Mouse (Mus musculus) midbrain, embryonic 10.5 days (tissue): ENCODE measurements around the gene Il11ra1. TPM values are rescaled to one million over a fixed set of nuclear protein-coding genes. Genes with fewer than 3 reads are reported as not detected.
"Not testable (repeated sequence)": the region's sequence is repeated elsewhere in the genome, so short reads cannot be mapped to it uniquely, and the experiment has no call there.

ENCODE experiments used
- DNase-seq: peaks from one replicate; pipeline ENCODE4 v3.0.0-alpha.2; 2017; ENCODE audit warnings: low spot score
- H3K27ac ChIP-seq: fragments of 300-500 bp; sonication (generic); replicated peaks from 2 replicates; pipeline ENCODE4 v1.5.1; 2016; ENCODE audit warnings: mild to moderate bottlenecking
- H3K27me3 ChIP-seq: fragments of 300-500 bp; sonication (generic); 2 replicates; pipeline ENCODE4 v1.6.1; 2016; ENCODE audit warnings: low read depth, mild to moderate bottlenecking; ENCODE audit not compliant: poor library complexity, severe bottlenecking
- H3K36me3 ChIP-seq: fragments of 300-500 bp; sonication (generic); 2 replicates; pipeline ENCODE4 v1.6.1; 2016; ENCODE audit warnings: mild to moderate bottlenecking, moderate library complexity
- H3K4me1 ChIP-seq: fragments of 300-500 bp; sonication (generic); 2 replicates; pipeline ENCODE4 v1.6.1; 2016
- H3K4me3 ChIP-seq: fragments of 300-500 bp; sonication (generic); 2 replicates; pipeline ENCODE4 v1.5.1; 2016; ENCODE audit warnings: mild to moderate bottlenecking, moderate library complexity
- H3K9me3 ChIP-seq: fragments of 300-500 bp; sonication (generic); replicated peaks from 2 replicates; pipeline ENCODE4 v1.6.1; 2016; ENCODE audit warnings: mild to moderate bottlenecking
- WGBS: fragments of 180-500 bp; shearing (Covaris S2); methylation state at CpG from one replicate; pipeline ENCODE4 v1.1.7; 2016; 5-methylcytosine and 5-hydroxymethylcytosine counted together
- polyA plus RNA-seq: library from polyadenylated mRNA; unstranded; fragments of >200 nt; fragmentation: Nextera tagmentation; extraction: Ambion mirVana; gene quantifications from 2 replicates; pipeline ENCODE4 v1.2.1, GENCODE M21; 2016

The Il11ra1 gene
- polyA plus RNA-seq, 1 experiment from 2014 or later: 69.0 TPM

DNA sequence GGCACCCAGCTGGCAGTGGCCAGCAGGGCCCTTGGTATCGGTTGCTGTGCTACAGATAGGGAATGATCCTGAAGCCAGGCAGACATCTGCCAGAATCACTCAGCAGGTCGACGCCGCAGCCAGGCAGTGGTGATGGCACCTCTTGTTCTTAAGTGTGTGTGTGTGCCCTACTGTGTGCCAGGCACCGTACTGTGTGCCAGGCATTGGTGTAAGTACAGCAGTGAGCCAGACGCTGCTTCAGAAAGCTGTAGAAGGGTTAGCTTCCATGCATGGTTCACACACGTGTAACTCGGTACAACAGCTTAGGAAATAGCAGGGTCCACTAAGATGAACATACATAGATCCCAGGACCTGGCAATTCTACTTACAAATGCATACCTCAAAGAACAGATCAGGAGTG lies 435 bp downstream of the Il11ra1 start:
- not testable (repeated sequence) for H3K4me3 ChIP-seq, H3K27ac ChIP-seq, H3K9me3 ChIP-seq, H3K36me3 ChIP-seq, DNase-seq
- Histone ChIP-seq H3K4me1 (peaks cover 20% of the 10 kb centered on the region), H3K27me3 (peaks cover 26% of the 10 kb centered on the region)
- WGBS: 82% methylated on average over 5 of the region's 8 CpGs

GRCm38 (mm10) chr4:41702226-41702625 lies 2.4 kb downstream of the Il11ra1 start:
- 70% methylated on average over 2 of the region's 2 CpGs for WGBS
- H3K27ac ChIP-seq, H3K36me3 ChIP-seq, DNase-seq, H3K9me3 ChIP-seq, H3K4me3 ChIP-seq: not testable (repeated sequence)
- Histone ChIP-seq H3K4me1 (peaks cover 27% of the 10 kb centered on the region), H3K27me3 (peaks cover 42% of the 10 kb centered on the region)

DNA sequence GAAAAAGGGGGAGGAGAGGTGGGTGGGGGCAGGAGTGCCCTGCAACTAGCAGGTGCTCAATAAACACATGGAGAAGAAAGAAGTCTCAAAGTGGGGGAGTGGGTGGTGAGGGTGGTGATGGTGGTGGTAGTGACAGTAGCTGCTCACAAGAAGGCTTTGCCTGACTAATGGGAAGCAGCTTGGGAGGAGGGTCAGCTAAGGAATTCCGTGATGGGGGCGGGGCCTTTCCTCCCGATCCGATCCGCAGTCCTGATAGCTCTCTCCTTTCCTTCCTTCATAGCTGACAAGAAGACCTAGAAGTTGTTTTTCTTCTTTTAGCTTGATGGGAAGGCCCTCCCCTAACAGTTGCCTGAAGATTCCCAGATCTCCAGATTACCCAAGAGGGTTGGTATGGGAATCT lies 4.9 kb downstream of the Il11ra1 start:
- H3K27ac ChIP-seq: no peak overlapping the region
- H3K4me3 ChIP-seq: no peak overlapping the region
- H3K27me3 ChIP-seq: peaks cover 30% of the 10 kb centered on the region
- 15% methylated on average over 5 of the region's 5 CpGs for WGBS
- no peak for DNase-seq
- H3K9me3 ChIP-seq: no peaks in the 10 kb centered on the region
- H3K36me3 ChIP-seq: no peaks in the 10 kb centered on the region
- peaks cover 40% of the 10 kb centered on the region for H3K4me1 ChIP-seq

GRCm38 (mm10) chr4:41705922-41706754 lies 6.3 kb downstream of the Il11ra1 start:
- H3K9me3 ChIP-seq: no peaks in the 10 kb centered on the region
- DNase-seq: no peak
- peaks cover 30% of the 10 kb centered on the region for H3K27me3 ChIP-seq
- 77% methylated on average over 19 of the region's 19 CpGs for WGBS
- H3K27ac ChIP-seq: no peak overlapping the region; the same call in 1 of the 2 replicates
- peaks cover 9% of the 10 kb centered on the region for H3K36me3 ChIP-seq
- H3K4me3 ChIP-seq: 0 out of 2 replicates have a peak overlapping the region, but pooled peaks have one; percentile 30
- H3K4me1 ChIP-seq: peaks cover 45% of the 10 kb centered on the region

DNA sequence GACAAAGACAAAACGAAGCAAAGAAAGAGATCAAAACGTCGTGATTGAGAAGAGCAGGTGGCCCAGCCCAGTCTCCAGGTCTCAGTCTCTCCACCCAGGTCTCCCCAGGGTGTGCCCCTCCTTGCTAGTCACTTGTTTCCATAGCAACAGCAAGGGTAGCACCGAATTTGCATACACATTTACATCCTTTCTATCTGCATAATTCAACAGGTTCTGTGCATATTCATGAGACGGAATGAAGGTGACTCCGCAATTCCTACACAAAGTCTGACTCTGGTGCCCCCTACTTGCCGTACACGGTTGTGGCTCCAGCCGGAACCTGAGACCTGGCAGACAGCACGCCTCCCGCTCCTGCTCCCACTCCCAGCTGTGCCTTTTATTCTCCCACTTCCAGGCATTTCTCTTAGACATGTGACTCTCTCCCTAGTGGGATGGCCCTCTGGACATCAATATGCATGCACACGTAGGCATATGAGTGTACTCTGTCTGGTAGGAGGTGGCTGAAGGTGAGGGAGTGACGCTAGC lies 7.3 kb downstream of the Il11ra1 start:
- Histone ChIP-seq H3K36me3 (peaks cover 18% of the 10 kb centered on the region), H3K4me1 (peaks cover 54% of the 10 kb centered on the region), H3K9me3 (no peaks in the 10 kb centered on the region), H3K27me3 (peaks cover 30% of the 10 kb centered on the region), H3K4me3 (peak overlapping the region; percentile 30), H3K27ac (peak overlapping the region; percentile 20; the same call in 1 of the 2 replicates)
- DNase-seq: peak; percentile 77
- WGBS: 3% methylated on average over 13 of the region's 13 CpGs

GRCm38 (mm10) chr4:41708192-41708745 lies 8.5 kb downstream of the Il11ra1 start:
- H3K9me3 ChIP-seq: no peaks in the 10 kb centered on the region
- no peak overlapping the region for H3K4me3 ChIP-seq
- 48% methylated on average over 8 of the region's 8 CpGs for WGBS
- peaks cover 63% of the 10 kb centered on the region for H3K4me1 ChIP-seq
- peaks cover 30% of the 10 kb centered on the region for H3K27me3 ChIP-seq
- DNase-seq: no peak
- no peak overlapping the region for H3K27ac ChIP-seq
- peaks cover 23% of the 10 kb centered on the region for H3K36me3 ChIP-seq

DNA sequence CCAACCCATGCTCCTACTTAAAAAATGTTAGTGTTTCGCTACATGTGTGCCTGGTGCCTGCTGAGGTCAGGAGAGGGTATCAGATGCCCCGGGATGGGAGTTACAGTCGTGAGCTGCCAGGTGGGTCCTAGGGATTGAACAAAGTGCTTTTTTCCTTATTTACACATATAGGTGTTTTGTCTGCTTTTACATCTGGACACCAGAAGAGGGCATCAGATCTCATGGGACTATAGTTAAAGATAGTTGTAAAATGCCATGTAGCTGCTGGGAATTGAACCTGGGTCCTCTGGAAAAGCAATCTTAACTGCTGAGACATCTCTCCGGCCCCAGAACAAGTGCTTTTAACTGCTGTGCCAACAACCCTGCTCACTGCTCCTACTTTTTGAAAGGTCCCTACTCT lies 10.4 kb downstream of the Il11ra1 start:
- peaks cover 28% of the 10 kb centered on the region for H3K36me3 ChIP-seq
- 70% methylated on average over 4 of the region's 4 CpGs for WGBS
- peaks cover 64% of the 10 kb centered on the region for H3K4me1 ChIP-seq

DNA sequence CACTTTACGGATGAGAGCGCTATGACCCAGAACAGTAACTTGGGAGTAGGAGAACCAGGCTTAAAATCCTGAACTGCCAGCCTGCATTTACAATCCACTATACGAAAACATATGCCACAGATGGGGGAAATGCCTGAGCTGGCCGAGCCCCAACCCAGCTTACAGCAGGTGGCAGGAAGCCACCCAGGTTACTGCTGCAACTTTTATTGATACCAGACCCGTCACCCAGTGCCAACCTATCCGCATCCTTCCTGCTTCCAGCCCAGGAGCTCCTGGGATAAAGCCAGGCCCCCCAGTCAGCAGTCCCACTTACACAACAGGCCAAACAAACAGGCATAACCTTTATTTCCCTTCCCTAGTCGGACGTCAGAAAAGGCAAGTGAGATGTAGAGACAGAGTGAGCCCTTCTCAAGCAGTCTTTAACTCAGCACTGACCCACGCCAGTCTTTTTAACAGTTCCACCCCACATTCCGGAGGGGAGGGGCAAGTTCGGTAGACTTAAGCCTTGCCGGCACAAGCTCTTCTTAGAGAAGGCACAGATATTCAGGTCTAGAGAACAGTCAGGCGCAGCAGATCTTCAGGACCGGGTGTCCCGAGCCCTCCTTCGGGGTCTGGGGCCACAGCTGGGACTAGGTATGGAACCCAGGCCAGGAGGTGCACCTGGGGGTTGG lies 12.1 kb downstream of the Il11ra1 start:
- H3K9me3 ChIP-seq: no peaks in the 10 kb centered on the region
- peak overlapping the region; percentile 70 for H3K4me3 ChIP-seq
- peaks cover 42% of the 10 kb centered on the region for H3K36me3 ChIP-seq
- DNase-seq: no peak
- WGBS: 84% methylated on average over 16 of the region's 16 CpGs
- peak overlapping the region; percentile 92 for H3K27ac ChIP-seq
- H3K4me1 ChIP-seq: peaks cover 60% of the 10 kb centered on the region
- H3K27me3 ChIP-seq: no peaks in the 10 kb centered on the region

More for the DNA sequence above, 10.4 kb downstream of the Il11ra1 start:
- peaks cover 15% of the 10 kb centered on the region for H3K27me3 ChIP-seq
- H3K4me3 ChIP-seq: no peak overlapping the region
- H3K9me3 ChIP-seq: no peaks in the 10 kb centered on the region
- no peak for DNase-seq
- no peak overlapping the region for H3K27ac ChIP-seq

DNA sequence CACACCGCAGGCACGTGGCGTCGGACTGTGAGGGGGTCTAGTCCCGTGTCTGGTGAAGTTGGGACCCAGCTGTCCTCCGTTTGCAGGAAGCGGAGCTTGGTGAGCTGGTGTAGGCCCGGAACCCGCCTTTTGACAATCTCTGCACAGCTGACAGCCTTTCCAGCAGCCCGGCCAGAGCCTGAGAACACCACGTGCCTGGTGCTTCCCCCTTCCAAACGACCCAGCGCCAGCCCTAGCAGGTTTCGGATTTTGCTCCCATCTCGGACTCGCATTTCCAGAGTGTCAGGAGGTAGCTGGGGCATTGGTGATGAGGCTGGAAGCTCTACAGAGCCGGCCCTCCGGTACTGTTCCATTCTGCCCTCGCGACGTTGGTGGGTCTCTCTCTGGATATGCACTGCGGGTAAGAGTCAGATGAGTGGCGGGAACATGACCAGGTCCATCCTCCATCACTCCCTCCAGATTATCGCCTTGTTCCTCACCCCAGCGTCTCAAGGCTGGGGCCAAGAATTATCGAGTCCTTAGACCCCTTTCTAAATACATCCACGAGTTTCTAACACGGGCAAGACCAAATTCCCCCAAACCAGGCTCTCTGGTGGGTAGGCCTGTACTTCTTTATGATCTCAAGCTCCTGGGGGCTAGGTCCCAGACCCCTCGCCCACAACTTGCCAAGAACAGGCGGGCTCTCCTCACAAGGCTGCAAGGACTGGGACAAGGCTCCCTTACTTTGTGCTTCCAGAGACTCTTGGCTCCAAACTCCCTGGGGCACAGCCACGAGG lies 12.8 kb downstream of the Il11ra1 start:
- WGBS: 58% methylated on average over 31 of the region's 31 CpGs
- H3K4me3 ChIP-seq: peak overlapping the region; percentile 70
- DNase-seq: no peak
- peak overlapping the region; percentile 92 for H3K27ac ChIP-seq
- peaks cover 52% of the 10 kb centered on the region for H3K4me1 ChIP-seq
- H3K9me3 ChIP-seq: no peaks in the 10 kb centered on the region
- no peaks in the 10 kb centered on the region for H3K27me3 ChIP-seq
- H3K36me3 ChIP-seq: peaks cover 49% of the 10 kb centered on the region

GRCm38 (mm10) chr4:41713197-41714067 lies 13.6 kb downstream of the Il11ra1 start, which contains the start of gene Rpp25l:
Gene Rpp25l, minus strand, starts transcription at chr4:41713534.
- peaks cover 45% of the 10 kb centered on the region for H3K4me1 ChIP-seq
- H3K27me3 ChIP-seq: no peaks in the 10 kb centered on the region
- DNase-seq: peak; percentile 90
- under 1% methylated on average over 61 of the region's 61 CpGs for WGBS
- H3K36me3 ChIP-seq: peaks cover 57% of the 10 kb centered on the region
- H3K4me3 ChIP-seq: peak within 1 kb of the TSS; percentile 70
- H3K27ac ChIP-seq: peak within 1 kb of the TSS; percentile 92
- no peaks in the 10 kb centered on the region for H3K9me3 ChIP-seq

- DNase-seq: peak; percentile 58
- 19% methylated on average over 8 of the region's 8 CpGs for WGBS
- Histone ChIP-seq H3K36me3 (peaks cover 66% of the 10 kb centered on the region), H3K4me1 (peaks cover 40% of the 10 kb centered on the region), H3K4me3 (peak overlapping the region; percentile 70; the same call in 1 of the 2 replicates), H3K27ac (no peak overlapping the region), H3K9me3 (no peaks in the 10 kb centered on the region), H3K27me3 (no peaks in the 10 kb centered on the region)
Observed at GRCm38 (mm10) chr4:41714276-41714675, 14.5 kb downstream of the Il11ra1 start.
